Mouse (Mus musculus) embryonic facial prominence, embryonic 14.5 days (tissue): Measurements from ENCODE around the gene Apba1. TPM values are rescaled to one million over a fixed set of nuclear protein-coding genes. Genes with fewer than 3 reads are reported as not detected.

Source experiments
- ATAC-seq: fragments of 200-750 bp; cut with Nextera tagmentation; 2 replicates; pipeline ENCODE4 v1.8.0; 2017; ENCODE audit warnings: low read depth, moderate number of reproducible peaks, moderate TSS enrichment
- DNase-seq: peaks from one replicate; pipeline ENCODE4 v3.0.0-alpha.2; 2015; ENCODE audit warnings: low spot score
- H3K27ac ChIP-seq: fragments of 300-500 bp; sonication (generic); replicated peaks from 2 replicates; pipeline ENCODE4 v1.5.1; 2014; ENCODE audit warnings: low read depth, mild to moderate bottlenecking, low read length, moderate library complexity
- H3K27me3 ChIP-seq: fragments of 300-500 bp; sonication (generic); replicated peaks from 2 replicates; pipeline ENCODE4 v1.6.1; 2014; ENCODE audit warnings: low read length; ENCODE audit not compliant: control insufficient read depth, insufficient read depth
- H3K36me3 ChIP-seq: fragments of 300-500 bp; sonication (generic); 2 replicates; pipeline ENCODE4 v1.6.1; 2014; ENCODE audit warnings: low read length, mixed read lengths; ENCODE audit not compliant: control insufficient read depth, insufficient read depth
- H3K4me1 ChIP-seq: fragments of 300-500 bp; sonication (generic); 2 replicates; pipeline ENCODE4 v1.6.1; 2014; ENCODE audit warnings: antibody characterized with exemption, low read length; ENCODE audit not compliant: control insufficient read depth, insufficient read depth
- H3K4me2 ChIP-seq: fragments of 300-500 bp; sonication (generic); 2 replicates; pipeline ENCODE4 v1.6.1; 2014; ENCODE audit warnings: low read depth, mild to moderate bottlenecking, low read length, moderate library complexity, mixed read lengths
- H3K4me3 ChIP-seq: fragments of 300-500 bp; sonication (generic); 2 replicates; pipeline ENCODE4 v1.5.1; 2014; ENCODE audit warnings: low read depth, mild to moderate bottlenecking, low read length
- H3K9ac ChIP-seq: fragments of 300-500 bp; sonication (generic); 2 replicates; pipeline ENCODE4 v1.6.1; 2014; ENCODE audit warnings: low read depth, mild to moderate bottlenecking, low read length, moderate library complexity, mixed read lengths
- H3K9me3 ChIP-seq: fragments of 300-500 bp; sonication (generic); 2 replicates; pipeline ENCODE4 v1.6.1; 2016; ENCODE audit warnings: low read length; ENCODE audit not compliant: control insufficient read depth
- WGBS: fragments of 180-500 bp; shearing (Covaris S2); extraction: QIAGEN DNeasy Blood & Tissue Kit; methylation state at CpG from one replicate; pipeline ENCODE4 v1.1.7; 2014; 5-methylcytosine and 5-hydroxymethylcytosine counted together
- polyA plus RNA-seq: library from polyadenylated mRNA; unstranded; fragments of >200 nt; fragmentation: Nextera tagmentation; extraction: Ambion mirVana; gene quantifications from 2 replicates; pipeline ENCODE4 v1.2.1, GENCODE M21; 2014

Gene Apba1
- polyA plus RNA-seq, 1 experiment from 2014 or later: 1.9 TPM

DNA sequence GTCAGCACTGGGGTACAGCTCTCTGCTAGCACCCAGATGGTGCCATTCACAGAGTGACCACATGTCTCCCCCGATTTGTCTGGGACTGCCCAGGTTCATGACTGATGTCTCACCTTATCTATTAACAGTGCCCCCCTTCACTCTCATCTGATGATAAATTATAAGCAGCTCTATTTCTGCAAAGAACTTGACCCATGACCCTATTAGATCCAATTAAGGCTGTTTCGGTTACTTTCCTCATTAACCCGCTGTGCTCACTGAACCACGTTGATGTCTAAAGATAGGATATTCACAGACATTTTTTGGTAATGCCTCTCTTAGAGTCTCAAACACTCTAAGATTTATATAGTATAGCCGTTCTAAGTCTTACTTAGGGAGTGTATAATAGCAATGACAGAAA, 52.3 kb downstream of the Apba1 start:
- Histone ChIP-seq H3K36me3 (no peaks in the 10 kb centered on the region), H3K9me3 (no peaks in the 10 kb centered on the region), H3K4me3 (no peak overlapping the region), H3K4me1 (no peaks in the 10 kb centered on the region), H3K27me3 (no peaks in the 10 kb centered on the region), H3K9ac (no peak overlapping the region), H3K4me2 (no peak overlapping the region), H3K27ac (no peak overlapping the region)
- DNase-seq: no peak
- no peak for ATAC-seq
- WGBS: 67% methylated on average over 5 of the region's 5 CpGs

GRCm38 (mm10) chr19:23816762-23817161, 58.1 kb downstream of the Apba1 start:
- Histone ChIP-seq H3K4me2 (no peak overlapping the region), H3K27me3 (no peaks in the 10 kb centered on the region), H3K27ac (no peak overlapping the region), H3K36me3 (no peaks in the 10 kb centered on the region), H3K4me1 (no peaks in the 10 kb centered on the region), H3K9me3 (no peaks in the 10 kb centered on the region), H3K9ac (no peak overlapping the region), H3K4me3 (no peak overlapping the region)
- DNase-seq: no peak
- no peak for ATAC-seq
- WGBS: 89% methylated on average over 13 of the region's 13 CpGs

- WGBS: 72% methylated on average over 6 of the region's 6 CpGs
- no peak overlapping the region for H3K4me3 ChIP-seq
These were observed 58.5 kb downstream of the Apba1 start for GRCm38 (mm10) chr19:23817196-23817595.

GRCm38 (mm10) chr19:23819882-23820281, 61.2 kb downstream of the Apba1 start:
- H3K4me1 ChIP-seq: no peaks in the 10 kb centered on the region
- ATAC-seq (no peak), DNase-seq (no peak)
- H3K4me2 ChIP-seq: no peak overlapping the region
- no peaks in the 10 kb centered on the region for H3K27me3 ChIP-seq
- no peak overlapping the region for H3K9ac ChIP-seq
- no peak overlapping the region for H3K4me3 ChIP-seq
- H3K36me3 ChIP-seq: no peaks in the 10 kb centered on the region
- H3K9me3 ChIP-seq: no peaks in the 10 kb centered on the region
- WGBS: 78% methylated on average over 8 of the region's 8 CpGs
- no peak overlapping the region for H3K27ac ChIP-seq

More at GRCm38 (mm10) chr19:23817196-23817595, 58.5 kb downstream of the Apba1 start:
- no peak overlapping the region for H3K9ac ChIP-seq
- H3K4me2 ChIP-seq: no peak overlapping the region
- no peak overlapping the region for H3K27ac ChIP-seq
- ATAC-seq (no peak), DNase-seq (no peak)
- H3K4me1 ChIP-seq: no peaks in the 10 kb centered on the region
- no peaks in the 10 kb centered on the region for H3K9me3 ChIP-seq
- H3K36me3 ChIP-seq: no peaks in the 10 kb centered on the region
- no peaks in the 10 kb centered on the region for H3K27me3 ChIP-seq

DNA sequence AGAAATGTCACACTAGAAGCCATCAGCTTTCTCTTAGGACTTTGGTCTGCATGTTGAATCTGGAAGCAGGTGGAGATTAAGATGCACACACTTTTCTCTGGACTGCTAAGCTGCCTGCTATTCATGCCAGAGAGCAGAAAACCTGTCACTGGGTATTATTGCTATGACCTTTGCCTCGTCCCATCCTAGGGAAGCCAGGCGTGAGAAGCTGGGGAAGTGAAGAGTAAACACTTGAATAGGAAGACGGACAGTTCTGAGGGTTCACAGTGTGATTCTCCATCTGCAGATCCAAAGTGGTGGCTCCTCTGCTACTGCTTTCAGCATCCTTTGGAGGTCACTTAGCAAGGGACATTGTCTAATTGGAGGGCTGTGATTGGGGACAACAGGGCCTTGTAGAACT, 63.8 kb downstream of the Apba1 start:
- DNase-seq (no peak), ATAC-seq (no peak)
- no peak overlapping the region for H3K4me2 ChIP-seq
- no peak overlapping the region for H3K9ac ChIP-seq
- WGBS: 59% methylated on average over 3 of the region's 3 CpGs
- H3K9me3 ChIP-seq: no peaks in the 10 kb centered on the region
- no peak overlapping the region for H3K4me3 ChIP-seq
- H3K4me1 ChIP-seq: no peaks in the 10 kb centered on the region
- H3K36me3 ChIP-seq: no peaks in the 10 kb centered on the region
- H3K27ac ChIP-seq: no peak overlapping the region
- no peaks in the 10 kb centered on the region for H3K27me3 ChIP-seq

- whole genome bisulfite sequencing: 87% methylated on average over 4 of the region's 4 CpGs
- H3K27ac ChIP-seq: no peak overlapping the region
- ATAC-seq: no peak
- no peaks in the 10 kb centered on the region for H3K27me3 ChIP-seq
- DNase-seq: no peak
- no peaks in the 10 kb centered on the region for H3K36me3 ChIP-seq
- H3K4me3 ChIP-seq: no peak overlapping the region
- H3K9ac ChIP-seq: no peak overlapping the region
- H3K4me2 ChIP-seq: no peak overlapping the region
- no peaks in the 10 kb centered on the region for H3K4me1 ChIP-seq
- H3K9me3 ChIP-seq: no peaks in the 10 kb centered on the region
These were observed 64.8 kb downstream of the Apba1 start for GRCm38 (mm10) chr19:23823533-23823932.

DNA sequence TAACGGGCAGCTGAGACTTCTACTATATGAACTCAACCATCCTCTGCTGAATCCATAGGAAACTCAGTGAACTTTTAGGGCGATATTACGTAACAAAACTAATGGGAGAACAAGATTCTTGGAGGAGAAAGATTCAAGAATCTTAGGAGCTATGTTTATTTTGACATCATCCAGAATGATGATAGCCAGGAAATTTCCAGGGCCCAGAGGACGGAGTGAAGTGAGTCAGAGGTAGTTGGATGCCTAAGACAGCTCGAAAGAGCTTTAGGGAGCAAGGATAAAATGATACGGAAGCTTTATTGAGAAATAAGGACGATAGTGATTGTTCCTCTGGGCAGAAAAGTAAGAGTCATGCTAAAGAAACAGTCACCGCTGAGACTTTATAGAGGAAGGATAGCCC, 67.6 kb downstream of the Apba1 start:
- no peak for ATAC-seq
- no peak for DNase-seq
- Histone ChIP-seq H3K27me3 (no peaks in the 10 kb centered on the region), H3K4me1 (no peaks in the 10 kb centered on the region), H3K27ac (no peak overlapping the region), H3K4me3 (no peak overlapping the region), H3K9ac (no peak overlapping the region), H3K9me3 (no peaks in the 10 kb centered on the region), H3K4me2 (no peak overlapping the region), H3K36me3 (no peaks in the 10 kb centered on the region)
- 89% methylated on average over 8 of the region's 8 CpGs for WGBS

DNA sequence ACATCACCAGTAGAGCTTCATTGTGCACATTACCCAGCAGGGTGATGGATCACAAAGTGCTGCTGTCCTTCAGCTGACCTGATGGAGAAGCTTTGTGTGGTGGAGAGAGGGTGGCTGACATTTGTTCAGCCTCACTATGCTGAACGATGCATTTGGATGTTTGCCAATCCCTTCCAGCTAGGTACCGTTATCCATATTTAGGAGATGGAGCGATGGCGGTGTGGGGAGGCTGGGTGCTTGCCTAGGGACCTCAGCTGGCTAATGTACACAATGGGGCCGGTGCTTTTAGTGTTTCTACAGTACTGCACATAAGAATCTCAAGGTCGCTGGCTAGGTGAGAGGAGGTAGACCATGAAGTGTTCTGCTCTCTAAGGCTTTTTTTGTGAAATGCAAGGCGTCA, 72.1 kb downstream of the Apba1 start:
- WGBS: 62% methylated on average over 7 of the region's 7 CpGs
- Histone ChIP-seq H3K4me2 (no peak overlapping the region), H3K27ac (no peak overlapping the region), H3K4me1 (peaks cover 14% of the 10 kb centered on the region), H3K9ac (no peak overlapping the region), H3K36me3 (no peaks in the 10 kb centered on the region), H3K4me3 (no peak overlapping the region), H3K9me3 (no peaks in the 10 kb centered on the region), H3K27me3 (no peaks in the 10 kb centered on the region)
- ATAC-seq: no peak
- DNase-seq: no peak
